Mouse (Mus musculus) ES-Bruce4 (cell line): Measurements from ENCODE around the gene Myl12a.

Experiments used
- CTCF ChIP-seq: IDR thresholded peaks from one replicate; pipeline ENCODE4 v1.8.1; 2011; ENCODE audit warnings: low read depth, low read length
- POLR2A ChIP-seq: IDR thresholded peaks from one replicate; pipeline ENCODE4 v1.8.1; 2011; ENCODE audit warnings: low read length; ENCODE audit not compliant: insufficient read depth

GRCm38 (mm10) chr17:70973398-70973797, 29.3 kb downstream of the Myl12a start:
- TF ChIP-seq CTCF: no peak
- TF ChIP-seq POLR2A: no peak
